Mouse (Mus musculus): Measurements from ENCODE around the gene Tpst1. TPM values are rescaled to one million over a fixed set of nuclear protein-coding genes. Genes with fewer than 3 reads are reported as not detected.

Gene Tpst1
- polyA plus RNA-seq, 1 experiment: 19.1 TPM

DNA sequence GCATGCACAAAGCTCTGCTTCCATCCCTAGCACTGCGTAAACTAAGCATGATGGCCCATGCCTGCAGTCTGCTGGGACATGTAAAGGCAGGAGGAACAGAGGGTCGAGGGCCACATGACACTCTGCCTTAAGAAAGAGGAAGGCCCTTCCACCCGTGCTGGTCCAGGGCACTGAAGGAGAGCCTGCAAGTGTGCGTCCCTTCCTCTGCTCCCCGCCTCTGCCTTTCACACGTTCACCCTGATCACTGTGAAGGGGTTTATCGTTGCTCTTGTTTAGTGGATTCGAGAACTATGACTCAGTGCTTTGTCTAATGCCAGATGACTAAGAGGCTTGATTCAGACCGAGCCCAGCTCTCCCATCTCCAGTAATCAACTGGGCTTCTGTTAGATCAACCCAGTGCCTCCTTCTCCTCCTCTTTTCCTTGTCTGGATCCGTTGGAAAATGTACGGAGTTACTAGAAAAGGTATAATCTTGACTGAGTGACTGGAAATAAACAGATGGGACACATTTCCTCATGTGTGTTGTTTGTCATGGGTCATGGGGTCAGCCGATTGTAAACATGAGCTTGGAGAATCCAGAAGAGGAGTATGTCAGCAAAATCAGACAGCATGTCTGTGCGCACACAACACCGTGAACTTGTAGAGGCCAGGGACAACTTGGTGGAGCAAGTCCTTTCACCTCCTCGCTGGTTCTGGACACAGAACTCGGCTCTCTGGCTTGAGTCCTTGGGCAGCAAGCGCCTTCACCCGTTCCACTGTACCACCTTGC lies 16.7 kb downstream of the Tpst1 start:
- DNase-seq (ENCODE audit: low read depth): no peak

DNA sequence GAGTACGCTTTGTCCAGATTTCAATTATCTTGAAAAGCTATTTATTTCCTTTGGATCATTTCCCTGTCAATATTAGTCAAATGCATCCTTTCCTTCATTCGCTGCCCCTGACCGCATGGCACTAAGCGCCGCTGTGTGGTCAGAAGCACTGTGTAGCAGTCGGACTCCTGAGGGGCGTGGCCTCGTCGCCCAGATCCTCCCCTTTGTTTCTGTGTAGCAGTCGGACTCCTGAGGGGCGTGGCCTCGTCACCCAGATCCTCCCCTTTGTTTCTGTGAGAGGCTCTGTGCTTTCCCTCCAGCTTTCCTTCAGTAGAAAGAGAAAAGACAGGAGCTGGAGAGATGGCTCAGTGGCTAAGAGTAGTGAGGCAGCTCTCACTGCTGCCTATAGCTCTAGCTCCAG lies 23.6 kb downstream of the Tpst1 start:
- no peak for DNase-seq (ENCODE audit: low read depth)

DNA sequence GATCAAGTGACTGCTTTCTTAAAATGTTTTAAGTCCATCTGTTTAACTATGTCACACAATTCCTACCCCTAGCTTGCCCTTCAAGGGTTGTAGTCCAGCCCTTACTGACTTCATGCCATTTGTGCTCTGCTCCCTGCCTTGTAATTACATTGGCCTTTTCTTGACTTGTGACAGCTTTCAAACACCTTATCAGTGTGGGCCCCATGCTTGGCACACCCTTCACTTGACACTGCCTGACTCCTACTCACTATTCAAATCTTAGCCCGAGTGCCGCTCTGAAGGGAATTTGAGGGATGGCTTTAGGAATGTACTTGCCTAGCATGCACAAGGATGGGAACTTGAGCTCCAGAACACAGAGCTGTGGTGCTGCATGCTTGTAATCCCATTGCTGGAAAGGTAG lies 24.7 kb downstream of the Tpst1 start:
- no peak for DNase-seq (ENCODE audit: low read depth)

DNA sequence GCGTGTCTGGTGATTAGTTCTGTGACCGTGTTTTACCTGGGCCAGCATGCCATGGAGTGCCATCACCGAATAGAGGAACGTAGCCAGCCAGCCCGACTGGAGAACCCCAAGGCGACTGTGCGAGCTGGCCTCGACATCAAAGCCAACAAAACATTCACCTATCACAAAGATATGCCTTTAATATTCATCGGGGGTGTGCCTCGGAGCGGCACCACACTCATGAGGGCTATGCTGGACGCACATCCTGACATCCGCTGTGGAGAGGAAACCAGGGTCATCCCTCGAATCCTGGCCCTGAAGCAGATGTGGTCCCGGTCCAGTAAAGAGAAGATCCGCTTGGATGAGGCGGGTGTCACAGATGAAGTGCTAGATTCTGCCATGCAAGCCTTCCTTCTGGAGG lies 28.6 kb downstream of the Tpst1 start:
- DNase-seq (ENCODE audit: low read depth): no peak

DNA sequence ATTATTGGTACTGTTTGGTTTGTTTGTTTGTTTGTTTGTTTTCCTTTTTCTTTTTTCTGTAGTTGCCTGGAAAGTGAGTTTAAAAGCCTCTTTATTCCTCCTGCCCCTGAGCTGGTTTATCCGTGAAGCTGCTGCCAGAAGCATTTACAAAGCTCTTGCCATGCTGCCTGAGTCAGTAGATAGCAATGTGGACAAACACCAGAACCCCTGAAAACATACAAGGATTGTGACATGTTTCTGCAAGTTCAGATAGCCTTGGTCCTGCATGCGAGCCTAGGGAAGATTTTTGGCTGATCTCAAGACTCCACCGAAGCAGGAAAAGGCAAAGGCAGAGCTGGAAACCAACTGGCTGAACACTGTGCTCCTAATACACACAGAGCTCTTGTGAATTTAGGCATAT lies 36.2 kb downstream of the Tpst1 start:
- DNase-seq (ENCODE audit: low read depth): peak; percentile 10

DNA sequence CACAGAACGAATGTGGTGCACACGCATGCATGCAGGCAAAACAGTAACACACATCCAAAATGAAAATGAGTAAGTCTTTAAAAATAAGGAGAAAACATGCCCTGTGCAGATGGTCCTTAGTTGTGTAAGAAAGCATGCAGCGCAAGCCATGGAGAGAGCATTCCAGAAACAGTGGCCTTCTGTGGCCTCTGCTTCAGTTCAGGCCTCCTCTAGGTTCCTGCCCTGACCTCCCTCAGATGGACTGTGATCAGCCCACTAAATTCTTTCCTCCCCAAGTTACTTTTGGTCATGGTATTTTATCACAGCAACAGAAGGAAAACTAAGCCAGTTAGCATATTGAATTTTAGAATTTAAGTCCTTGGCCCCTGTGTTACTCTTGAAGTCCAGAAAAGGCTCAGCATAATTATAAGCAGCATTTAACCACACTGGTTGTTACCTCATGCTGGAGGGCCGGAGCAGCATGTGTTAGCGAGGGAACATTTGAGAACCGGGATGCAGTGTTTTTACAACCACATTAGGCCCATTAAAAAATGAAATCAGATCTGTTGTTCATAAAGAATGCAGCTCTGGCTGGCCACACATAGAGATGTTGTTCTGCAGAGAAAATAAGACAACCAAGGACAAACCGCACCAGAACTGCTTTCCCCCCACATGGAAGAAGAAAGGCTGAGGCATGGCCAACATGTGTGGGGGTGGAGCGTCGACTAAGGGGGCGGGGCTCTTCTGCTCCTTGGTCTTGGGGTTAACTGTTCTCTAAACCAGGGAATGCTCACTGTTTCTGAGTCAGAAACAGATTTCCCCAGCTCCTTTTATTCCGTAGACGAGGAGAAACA lies 37.7 kb downstream of the Tpst1 start:
- no peak for DNase-seq (ENCODE audit: low read depth)

DNA sequence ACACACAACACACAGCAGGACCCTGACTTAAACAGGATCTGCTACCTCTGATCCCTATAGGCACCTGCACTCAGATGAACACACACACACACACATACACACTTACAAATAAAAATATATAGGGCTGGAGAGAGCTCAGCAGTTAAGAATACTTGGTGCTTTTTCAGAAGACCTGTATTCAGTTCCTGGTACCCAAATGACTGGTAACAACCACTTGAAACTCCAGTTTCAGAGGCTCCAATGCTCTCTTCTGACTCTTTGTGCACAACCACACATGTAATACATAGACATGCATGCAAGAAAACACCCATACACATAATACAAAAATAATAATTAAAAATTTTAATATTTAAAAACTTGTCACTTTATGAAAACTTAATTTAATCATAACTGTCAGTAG lies 39.5 kb downstream of the Tpst1 start:
- no peak for DNase-seq (ENCODE audit: low read depth)

DNA sequence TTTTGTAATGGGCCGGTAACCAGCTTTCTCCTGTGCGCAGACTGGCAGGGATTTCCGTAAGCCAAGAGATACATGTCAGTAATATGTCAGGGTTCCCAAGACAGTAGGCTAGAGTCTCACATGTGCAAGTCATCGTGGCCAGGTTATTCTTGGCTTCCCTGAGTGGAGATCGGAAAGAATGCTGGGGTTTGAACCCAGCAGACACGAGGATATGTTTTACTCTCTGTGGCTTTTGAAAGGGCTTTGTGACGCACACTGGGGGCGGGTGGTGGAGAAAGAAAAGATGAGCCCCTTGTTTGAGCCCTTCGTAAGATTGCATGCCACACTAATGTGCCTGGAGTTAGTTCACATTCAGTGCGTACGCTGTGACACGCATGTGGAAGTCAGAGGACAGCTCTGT lies 43.0 kb downstream of the Tpst1 start:
- DNase-seq (ENCODE audit: low read depth): no peak

DNA sequence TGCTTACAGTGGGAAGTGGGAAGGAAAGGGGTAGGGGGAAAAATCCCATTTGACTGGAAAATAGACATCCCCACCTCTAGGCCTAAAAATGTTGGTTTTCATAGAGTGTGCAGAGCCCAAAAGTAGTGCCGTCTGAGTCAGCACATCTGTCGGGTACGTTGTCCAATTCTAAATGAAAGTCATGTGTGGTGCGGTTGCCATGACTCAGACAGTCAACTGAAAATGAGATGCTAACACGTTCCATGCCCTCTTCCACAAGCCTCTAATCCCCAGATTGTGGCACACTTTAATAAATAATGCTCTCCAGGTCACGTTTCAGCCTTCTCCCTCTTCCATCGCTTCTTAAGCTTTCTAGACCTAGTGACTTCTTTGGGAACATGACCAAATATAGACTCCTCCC lies 43.7 kb downstream of the Tpst1 start:
- no peak for DNase-seq (ENCODE audit: low read depth)

DNA sequence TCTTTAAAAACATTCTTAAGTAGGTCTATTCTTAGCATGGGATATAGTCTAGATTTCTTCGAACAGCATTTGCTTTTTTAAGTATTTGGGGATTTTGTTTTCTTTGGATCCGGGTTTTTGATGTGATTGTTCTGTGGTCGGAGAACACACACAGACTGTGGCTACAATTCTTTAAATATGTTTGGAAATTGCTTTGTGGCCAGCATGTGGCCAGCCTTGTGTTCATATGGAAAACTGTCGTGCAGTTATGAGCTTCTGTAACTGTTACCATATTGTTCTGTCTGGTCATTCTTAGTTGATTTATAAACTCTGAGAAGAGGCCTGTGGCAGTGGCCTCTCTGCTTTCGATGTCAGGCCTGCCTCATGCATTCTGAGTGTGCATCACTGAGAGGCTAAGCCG lies 44.8 kb downstream of the Tpst1 start:
- DNase-seq (ENCODE audit: low read depth): no peak

DNA sequence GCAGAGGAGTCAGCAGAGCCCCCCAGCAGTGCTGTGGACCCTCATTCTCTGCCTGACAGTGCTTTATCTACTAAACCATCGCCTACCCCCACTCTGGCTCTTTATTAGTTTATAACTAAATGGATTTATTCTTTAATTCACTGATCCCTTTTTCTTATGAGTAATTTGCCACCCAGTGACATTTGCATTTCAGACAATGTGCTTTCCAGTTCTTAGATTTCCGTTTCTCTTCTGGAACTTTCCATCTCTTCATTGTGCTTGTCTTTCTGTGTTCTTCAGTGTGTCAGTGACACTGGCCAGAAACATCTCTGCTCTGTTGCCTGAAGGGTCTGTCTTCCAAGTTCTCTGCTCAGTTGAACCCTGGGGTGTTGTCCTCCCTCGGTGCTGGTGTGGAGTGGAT lies 46.1 kb downstream of the Tpst1 start:
- no peak for DNase-seq (ENCODE audit: low read depth)

DNA sequence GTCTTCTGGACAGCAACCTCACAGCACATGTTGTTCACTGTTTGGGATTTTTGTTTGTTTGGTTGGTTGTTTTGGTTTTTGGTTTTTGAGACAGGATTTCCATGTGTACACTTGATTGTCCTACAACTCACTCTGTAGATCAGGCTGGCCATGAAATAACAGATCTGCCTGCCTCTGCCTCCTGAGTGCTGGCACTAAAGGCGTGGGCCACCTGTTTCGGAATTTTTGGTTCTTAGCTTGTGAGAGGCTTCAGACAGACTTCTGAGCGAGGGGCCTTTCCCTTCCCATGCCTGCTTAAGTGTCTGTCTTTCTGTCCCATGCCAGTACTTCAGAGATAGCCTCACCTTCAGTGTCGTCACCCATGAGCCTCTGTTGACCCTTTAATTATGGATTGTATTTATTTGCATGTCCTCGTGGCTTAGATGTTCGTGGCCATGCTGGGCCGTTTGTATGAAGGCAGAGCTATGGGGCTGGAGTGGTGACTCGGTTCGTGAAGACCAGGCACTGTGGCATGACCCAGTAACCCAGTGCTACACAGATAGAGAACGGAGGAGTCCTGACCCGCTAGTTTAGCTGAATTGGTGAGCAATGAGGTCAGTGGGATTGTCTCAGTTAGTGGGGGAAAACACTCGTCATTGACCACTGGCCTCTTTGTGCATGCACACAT lies 47.1 kb downstream of the Tpst1 start:
- no peak for DNase-seq (ENCODE audit: low read depth)

DNA sequence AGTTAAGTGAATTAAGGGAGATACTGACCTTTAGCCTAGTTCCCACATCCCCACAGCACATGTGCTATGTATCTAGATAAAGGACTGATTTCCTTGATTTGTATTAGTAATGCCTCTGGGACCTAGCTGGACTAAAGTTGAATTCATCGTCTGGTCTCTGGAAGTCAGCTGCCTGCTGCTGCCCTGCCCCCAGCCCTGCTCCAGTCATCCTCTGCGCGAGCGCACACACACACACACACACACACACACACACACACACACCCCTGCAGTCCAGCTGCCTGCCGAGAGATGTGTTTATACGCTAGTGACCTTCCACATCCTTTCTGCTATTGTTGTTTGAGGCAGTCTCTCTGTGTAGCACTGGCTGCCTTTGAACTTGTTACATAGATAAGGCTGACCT lies 47.8 kb downstream of the Tpst1 start:
- DNase-seq (ENCODE audit: low read depth): no peak

DNA sequence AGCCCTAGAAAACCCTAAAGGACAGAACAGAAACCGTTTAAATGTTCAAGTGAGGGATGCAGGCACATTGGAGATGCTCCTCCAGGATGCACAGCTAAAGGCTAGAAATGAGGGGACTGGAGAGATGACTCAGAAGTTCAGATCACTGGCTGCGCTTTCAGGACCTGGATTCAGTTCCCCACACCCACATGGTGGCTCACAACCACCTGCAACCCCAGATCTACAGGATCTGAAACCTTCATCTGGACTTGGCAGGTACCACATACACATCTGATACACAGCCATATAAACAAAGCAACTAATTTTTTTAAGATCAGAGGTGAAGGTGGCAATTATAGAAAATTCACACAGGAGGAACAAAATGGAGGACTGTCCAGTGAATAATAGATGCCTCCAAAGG lies 49.2 kb downstream of the Tpst1 start:
- DNase-seq (ENCODE audit: low read depth): no peak

DNA sequence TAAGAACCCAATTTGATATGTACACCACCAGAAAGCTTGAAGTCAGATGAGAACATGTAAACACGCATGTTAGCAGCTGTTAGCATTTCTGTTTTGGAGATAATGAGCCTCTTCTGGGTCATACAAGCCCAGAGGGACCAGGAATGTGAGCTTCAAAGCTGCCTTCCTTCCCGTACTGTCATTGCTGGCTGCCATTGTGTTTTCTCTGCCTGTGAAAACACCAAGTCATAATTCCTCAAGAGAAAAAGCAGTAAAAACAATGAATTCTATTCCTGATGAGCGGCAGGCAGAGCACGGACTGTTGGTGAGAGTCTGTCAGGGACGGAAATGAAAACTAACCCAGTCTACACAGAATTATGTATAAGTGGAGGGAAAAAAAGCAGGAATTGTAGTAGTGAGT lies 51.1 kb downstream of the Tpst1 start:
- no peak for DNase-seq (ENCODE audit: low read depth)

DNA sequence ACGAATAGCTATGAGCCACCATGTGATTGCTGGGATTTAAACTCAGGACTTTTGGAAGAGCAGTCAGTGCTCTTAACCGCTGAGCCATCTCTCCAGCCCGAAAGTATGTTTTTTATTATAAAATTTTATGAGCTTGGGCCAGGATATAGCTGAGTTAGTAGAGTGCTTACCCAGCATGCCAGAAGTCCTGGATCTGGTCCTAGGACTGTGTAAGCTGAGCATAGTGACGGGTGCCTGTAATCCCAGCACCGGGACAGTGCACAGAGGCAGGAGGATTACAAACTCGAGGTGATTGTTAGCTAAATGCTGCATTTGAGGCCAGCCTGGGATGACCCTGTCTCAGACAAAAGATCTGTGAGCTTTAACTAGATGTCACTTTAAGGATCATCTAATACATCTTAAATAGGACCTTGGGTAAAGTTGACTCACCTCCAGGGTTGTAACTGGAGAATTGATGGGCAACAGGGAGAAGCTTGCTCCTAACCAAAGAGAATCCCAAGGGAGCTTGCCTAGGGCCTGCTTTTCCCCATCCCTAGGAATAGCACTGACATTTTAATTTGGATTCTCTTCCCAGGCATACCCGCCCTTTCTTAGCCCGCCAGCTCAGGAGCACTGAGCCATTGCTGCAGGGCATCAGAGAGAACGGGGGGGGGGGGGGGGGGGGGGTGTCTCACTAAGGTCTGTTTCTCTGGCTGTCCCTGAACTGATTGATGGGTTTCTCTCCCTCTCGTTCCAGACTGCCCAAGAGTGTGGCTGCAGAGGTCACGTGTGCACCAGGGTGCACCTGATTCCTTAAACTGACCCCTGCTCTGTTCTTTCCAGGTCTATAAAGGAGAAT lies 55.8 kb downstream of the Tpst1 start:
- DNase-seq (ENCODE audit: low read depth): no peak

DNA sequence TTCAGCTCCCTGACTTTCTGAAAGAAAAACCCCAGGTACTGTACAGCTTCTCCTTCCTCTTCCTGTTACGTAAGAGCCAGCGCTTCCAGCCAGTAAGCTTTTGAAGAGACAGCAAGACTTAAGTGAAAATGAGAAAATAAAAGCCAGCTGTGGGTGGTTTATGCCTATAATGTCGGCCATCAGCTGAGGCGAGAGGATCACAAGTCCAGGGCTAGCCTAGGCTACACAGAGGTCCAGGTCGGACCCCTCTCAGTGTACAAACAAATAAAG lies 56.3 kb downstream of the Tpst1 start:
- no peak for DNase-seq (ENCODE audit: low read depth)

DNA sequence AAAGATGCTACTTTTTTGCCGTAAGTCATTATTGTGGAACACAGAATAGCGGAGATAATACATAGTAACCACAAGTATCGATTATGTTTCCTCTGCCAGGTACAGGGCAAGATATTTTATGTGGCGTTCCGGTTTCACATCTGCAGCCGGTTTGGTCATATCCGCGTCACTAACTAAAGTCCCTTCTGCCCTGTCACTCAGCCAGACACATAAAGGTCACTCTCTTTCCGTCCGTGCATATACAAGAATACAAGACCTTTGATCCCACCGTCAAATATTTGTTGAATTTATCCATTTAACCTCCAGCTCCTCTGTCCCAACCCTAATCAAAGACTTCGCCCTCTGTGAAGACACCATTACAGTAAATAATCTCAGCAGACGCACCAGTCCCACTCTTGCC lies 63.5 kb downstream of the Tpst1 start:
- no peak for DNase-seq (ENCODE audit: low read depth)

DNA sequence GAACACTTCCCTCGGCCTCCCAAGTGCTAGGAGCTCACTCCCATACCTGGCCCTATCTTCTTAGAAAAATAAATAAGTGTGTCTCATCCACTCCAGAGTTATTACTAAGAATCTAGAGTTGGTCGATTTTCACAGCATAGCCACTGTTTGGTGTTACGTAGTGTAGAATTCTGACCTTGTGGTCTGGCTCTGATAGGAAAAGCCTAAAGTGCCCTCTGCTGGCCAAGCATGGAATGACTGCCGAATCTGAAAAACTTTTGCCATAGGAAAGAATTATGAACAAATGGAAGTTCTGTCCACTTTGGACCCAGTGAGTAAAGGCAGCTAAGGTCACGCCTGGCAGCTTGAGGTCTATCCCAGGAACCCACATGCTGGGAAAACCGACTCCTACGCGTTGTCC lies 66.3 kb downstream of the Tpst1 start:
- peak; percentile 12 for DNase-seq (ENCODE audit: low read depth)

DNA sequence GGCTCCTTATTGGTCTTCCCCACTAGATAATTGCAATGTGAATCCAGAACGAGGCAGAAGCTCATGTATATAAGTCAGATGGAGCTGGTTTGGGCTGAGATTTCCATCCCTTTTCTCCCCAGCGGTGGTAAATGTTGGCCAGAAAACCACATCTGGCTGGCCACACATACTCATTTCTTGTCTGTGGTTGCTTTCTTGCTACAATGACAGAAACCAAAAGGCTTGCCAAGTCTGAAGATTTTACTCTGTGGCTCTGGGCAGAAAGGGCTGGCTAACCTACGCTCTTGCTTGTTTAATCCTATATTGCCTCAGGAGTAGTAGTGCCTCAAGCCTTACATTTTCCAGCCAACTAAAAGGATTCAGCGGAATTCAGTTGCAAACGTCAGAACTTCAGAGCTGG lies 68.0 kb downstream of the Tpst1 start:
- DNase-seq (ENCODE audit: low read depth): no peak

DNA sequence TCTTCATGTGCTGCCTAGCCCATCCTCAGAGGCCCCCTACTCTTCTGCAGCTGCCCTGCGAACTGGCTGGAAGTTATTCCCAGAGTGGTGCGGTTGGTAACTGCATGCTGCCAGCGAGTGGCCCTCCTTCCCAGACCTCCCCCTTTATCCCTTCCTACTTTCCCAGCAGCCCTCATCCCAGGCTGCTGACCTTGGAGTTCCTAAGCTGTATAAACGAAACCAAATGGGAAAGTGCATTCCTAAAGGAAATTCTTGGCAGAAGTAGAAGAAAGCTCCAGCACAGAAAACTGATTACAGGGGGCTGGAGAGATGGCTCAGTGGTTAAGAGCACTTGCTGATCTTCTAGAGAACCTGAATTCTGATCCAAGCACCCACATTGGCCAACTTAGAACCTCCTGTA lies 68.9 kb downstream of the Tpst1 start:
- DNase-seq (ENCODE audit: low read depth): no peak

DNA sequence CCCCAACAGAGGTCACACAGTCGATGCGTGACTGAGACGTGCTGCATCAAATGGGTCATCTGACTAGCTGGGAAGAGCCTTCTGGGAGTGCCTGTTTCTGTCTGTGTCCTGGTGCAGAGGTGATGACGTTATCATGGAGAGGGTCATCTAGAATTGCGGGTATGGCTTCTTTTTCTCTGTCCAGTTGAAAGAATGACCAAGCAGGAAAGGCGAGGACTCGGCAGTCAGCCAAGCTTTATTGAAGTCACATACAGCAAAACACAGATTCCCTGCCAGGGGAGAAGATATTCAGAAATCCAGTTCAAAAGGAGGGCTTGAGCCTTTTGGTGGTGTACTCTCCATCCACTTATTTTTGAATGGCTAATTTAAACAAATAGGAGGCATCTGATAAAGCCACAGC lies 70.0 kb downstream of the Tpst1 start:
- DNase-seq (ENCODE audit: low read depth): no peak
